8 mouse cellular contexts compared by ENCODE assay signal in the genomic region with DNA sequence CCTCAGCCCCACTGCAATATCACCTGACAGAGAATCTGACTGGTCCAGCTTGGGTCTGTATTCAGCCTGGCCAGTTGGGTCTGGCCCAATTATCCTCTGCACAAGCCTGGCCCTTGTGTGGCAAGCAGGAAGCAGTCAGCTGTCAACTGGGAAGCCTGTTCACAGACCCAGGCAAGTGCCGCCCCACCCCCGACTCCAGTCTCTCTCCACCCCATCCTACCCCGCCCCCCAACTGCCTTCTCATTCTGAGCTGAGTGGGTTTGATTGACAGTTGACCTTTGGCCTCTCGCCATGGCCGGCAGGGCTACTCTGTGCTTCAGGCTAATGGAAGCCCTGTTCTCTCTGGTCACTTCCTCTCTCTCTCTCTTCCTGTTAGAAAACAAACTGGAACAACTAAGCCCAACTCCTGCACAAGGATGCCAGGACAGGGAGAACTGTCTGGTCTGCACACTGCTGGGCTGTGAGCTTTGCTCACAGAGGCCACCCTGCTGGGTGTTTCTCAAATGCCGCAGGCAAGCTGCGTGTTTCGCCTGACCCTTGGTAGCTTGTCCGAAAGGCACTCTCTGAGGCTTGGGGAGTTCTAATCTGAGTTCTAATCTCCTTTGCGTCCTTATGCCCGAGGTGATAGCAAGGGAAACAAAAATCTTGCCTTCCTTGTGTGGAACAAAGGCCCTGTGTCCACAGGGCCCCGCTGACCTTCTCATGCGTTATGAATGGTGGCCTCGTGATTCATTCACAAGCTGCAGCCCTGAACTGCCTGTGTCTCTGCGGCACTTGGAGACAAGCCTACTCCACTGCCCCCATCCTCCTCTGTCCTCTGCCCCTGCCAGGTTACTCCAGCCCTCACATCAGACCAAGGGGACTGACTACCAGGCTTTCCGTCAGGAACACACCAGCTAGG. TPM values are rescaled to one million over a fixed set of nuclear protein-coding genes. Genes with fewer than 3 reads are reported as not detected.
DNase-seq lines count a peak whose midpoint lies in the region; ATAC-seq lines count a peak whose summit lies in the region.

No protein-coding gene starts in this region.

- H3K27ac ChIP-seq in heart, embryonic 16.5 days (ENCODE audit: low read length) = 0 out of 2 replicates have a peak overlapping the region, but pooled peaks have one; percentile 16

- no peak overlapping the region for H3K9ac ChIP-seq in heart, embryonic 16.5 days (ENCODE audit: low read length)

- no peak overlapping the region for H3K4me2 ChIP-seq in heart, embryonic 16.5 days (ENCODE audit: low read depth, low read length)

- ATAC-seq in heart, embryonic 16.5 days (replicated peaks; ENCODE audit: extremely low read depth, insufficient read depth, low FRiP score) = no peak

- no peak overlapping the region for H3K4me3 ChIP-seq in heart, embryonic 16.5 days (ENCODE audit: low read length)

- 39% methylated on average over 16 of the region's 16 CpGs for WGBS in heart, embryonic 16.5 days

- no peaks in the 10 kb centered on the region for H3K9me3 ChIP-seq in heart, embryonic 16.5 days (replicated peaks; ENCODE audit: control insufficient read depth, low read length)

- H3K4me1 ChIP-seq in heart, embryonic 16.5 days (ENCODE audit: control insufficient read depth, insufficient read depth, low read length) = peaks cover 5% of the 10 kb centered on the region; the same call in 1 of the 2 replicates

- no peaks in the 10 kb centered on the region for H3K36me3 ChIP-seq in heart, embryonic 16.5 days (ENCODE audit: control insufficient read depth, insufficient read depth)

- 0 out of 2 replicates have a peak, but pooled peaks cover 2% of the 10 kb centered on the region for H3K27me3 ChIP-seq in heart, embryonic 16.5 days (ENCODE audit: control insufficient read depth, insufficient read depth, low read length)

- DNase-seq in cerebellum, postnatal 10 days = peak; percentile 82
- DNase-seq in cerebellum, adult 8-10 months = no peak
- DNase-seq in adrenal gland, postnatal 10 days = peak; percentile 72
- peak; percentile 71 for DNase-seq in kidney, postnatal 14 days
- peak; percentile 85 for DNase-seq in mesoderm, embryonic 11.5 days (ENCODE audit: low read depth, low spot score)
- DNase-seq in testis, postnatal 14 days (ENCODE audit: low spot score) = peak; percentile 69
- DNase-seq in left cerebral cortex, adult 9 months (ENCODE audit: low spot score in 2 of 2) = no peak

RNA-seq across cellular contexts. Expression of gene Tldc1, which starts 13.8 kb away (rescaled TPM):
- total RNA-seq in adrenal gland, postnatal 10 days (2021) = 10 to 100 TPM in 1 of 2 experiments, 1 to 10 TPM in 1; 8.7 to 12.0 TPM
- polyA plus RNA-seq in heart, embryonic 16.5 days (2015; fragmentation: Nextera tagmentation; extraction: Ambion mirVana) = 12.5 and 15.0 TPM in 2 replicates

RNA-seq across cellular contexts. Expression of gene Cotl1, which starts 48.3 kb away (rescaled TPM):
- 10 to 100 TPM; 68.0 to 77.5 TPM for total RNA-seq in adrenal gland, postnatal 10 days (2021)
- polyA plus RNA-seq in heart, embryonic 16.5 days (2015; fragmentation: Nextera tagmentation; extraction: Ambion mirVana) = 34.3 and 56.1 TPM in 2 replicates

Comparison
In these comparisons a context has a peak if more than half of its experiments do, and no peak if none do; other contexts are left out.
1. DNase-seq: peak in cerebellum, postnatal 10 days (2 of 2), adrenal gland, postnatal 10 days (single experiment), kidney, postnatal 14 days (single experiment), mesoderm, embryonic 11.5 days (single experiment) and testis, postnatal 14 days (single experiment); none in cerebellum, adult 8-10 months (single experiment) and left cerebral cortex, adult 9 months (0 of 2).